Mouse (Mus musculus): ENCODE data around the gene Prss34. TPM values are rescaled to one million over a fixed set of nuclear protein-coding genes. Genes with fewer than 3 reads are reported as not detected.
A peak's percentile ranks its signal among the peaks of the same experiment; 100 is the strongest.

Prss34 gene
- polyA plus RNA-seq (2014; fragmentation: Nextera tagmentation; extraction: Ambion mirVana), result 3.1 and 4.4 TPM in 2 replicates

- H3K9ac ChIP-seq (ENCODE audit: low read depth, low read length), result no peak within 1 kb of the TSS
- H3K27ac ChIP-seq (replicated peaks; ENCODE audit: low read depth, low read length), result no peak within 1 kb of the TSS
- WGBS, result 66% methylated on average over 5 of the region's 5 CpGs
- H3K27me3 ChIP-seq (replicated peaks; ENCODE audit: control insufficient read depth, insufficient read depth, low read length), result no peaks in the 10 kb centered on the region
- no peaks in the 10 kb centered on the region for H3K36me3 ChIP-seq (ENCODE audit: control insufficient read depth, insufficient read depth, low read length)
- no peaks in the 10 kb centered on the region for H3K9me3 ChIP-seq (ENCODE audit: control insufficient read depth, low read length)
- no peak within 1 kb of the TSS for H3K4me2 ChIP-seq (ENCODE audit: low read depth, low read length)
- H3K4me1 ChIP-seq (ENCODE audit: control insufficient read depth, insufficient read depth, low read length), result no peaks in the 10 kb centered on the region
- no peak for ATAC-seq (ENCODE audit: low read depth)
- no peak within 1 kb of the TSS for H3K4me3 ChIP-seq (ENCODE audit: low read depth, low read length)
- DNase-seq (ENCODE audit: low spot score), result no peak
These were observed at the start of gene Prss34 for GRCm38 (mm10) chr17:25298094-25298493. TSS of gene Prss34 (plus strand) at chr17:25298394.

GRCm38 (mm10) chr17:25250181-25250835 lies 47.9 kb upstream of the Prss34 start:
- Histone ChIP-seq H3K4me1 (ENCODE audit: control insufficient read depth, insufficient read depth, low read length) (no peaks in the 10 kb centered on the region), H3K27ac (replicated peaks; ENCODE audit: low read depth, low read length) (no peak overlapping the region), H3K9me3 (ENCODE audit: control insufficient read depth, low read length) (no peaks in the 10 kb centered on the region), H3K9ac (ENCODE audit: low read depth, low read length) (no peak overlapping the region), H3K36me3 (ENCODE audit: control insufficient read depth, insufficient read depth, low read length) (no peaks in the 10 kb centered on the region), H3K27me3 (replicated peaks; ENCODE audit: control insufficient read depth, insufficient read depth, low read length) (peaks cover 14% of the 10 kb centered on the region), H3K4me2 (ENCODE audit: low read depth, low read length) (no peak overlapping the region), H3K4me3 (ENCODE audit: low read depth, low read length) (no peak overlapping the region)
- DNase-seq (ENCODE audit: low spot score), result no peak
- no peak for ATAC-seq (ENCODE audit: low read depth)
- 77% methylated on average over 7 of the region's 8 CpGs for WGBS

- no peak for ATAC-seq (ENCODE audit: low read depth)
- WGBS, result 38% methylated on average over 3 of the region's 3 CpGs
- no peak overlapping the region for H3K4me2 ChIP-seq (ENCODE audit: low read depth, low read length)
- peaks cover 9% of the 10 kb centered on the region; the same call in 1 of the 2 replicates for H3K4me1 ChIP-seq (ENCODE audit: control insufficient read depth, insufficient read depth, low read length)
- no peaks in the 10 kb centered on the region for H3K9me3 ChIP-seq (ENCODE audit: control insufficient read depth, low read length)
- no peak overlapping the region for H3K9ac ChIP-seq (ENCODE audit: low read depth, low read length)
- DNase-seq (ENCODE audit: low spot score), result no peak
- H3K36me3 ChIP-seq (ENCODE audit: control insufficient read depth, insufficient read depth, low read length), result no peaks in the 10 kb centered on the region
- peaks cover 25% of the 10 kb centered on the region for H3K27me3 ChIP-seq (replicated peaks; ENCODE audit: control insufficient read depth, insufficient read depth, low read length)
- H3K4me3 ChIP-seq (ENCODE audit: low read depth, low read length), result no peak overlapping the region
- no peak overlapping the region for H3K27ac ChIP-seq (replicated peaks; ENCODE audit: low read depth, low read length)
These were observed 45.6 kb upstream of the Prss34 start for GRCm38 (mm10) chr17:25252643-25253042.

GRCm38 (mm10) chr17:25253760-25254159 lies 44.4 kb upstream of the Prss34 start:
- WGBS, result 21% methylated on average over 10 of the region's 10 CpGs
- peaks cover 9% of the 10 kb centered on the region; the same call in 1 of the 2 replicates for H3K4me1 ChIP-seq (ENCODE audit: control insufficient read depth, insufficient read depth, low read length)
- no peak overlapping the region for H3K27ac ChIP-seq (replicated peaks; ENCODE audit: low read depth, low read length)
- H3K4me3 ChIP-seq (ENCODE audit: low read depth, low read length), result no peak overlapping the region
- DNase-seq (ENCODE audit: low spot score) (no peak), ATAC-seq (ENCODE audit: low read depth) (no peak)
- H3K9me3 ChIP-seq (ENCODE audit: control insufficient read depth, low read length), result no peaks in the 10 kb centered on the region
- peaks cover 25% of the 10 kb centered on the region for H3K27me3 ChIP-seq (replicated peaks; ENCODE audit: control insufficient read depth, insufficient read depth, low read length)
- H3K4me2 ChIP-seq (ENCODE audit: low read depth, low read length), result no peak overlapping the region
- H3K9ac ChIP-seq (ENCODE audit: low read depth, low read length), result no peak overlapping the region
- H3K36me3 ChIP-seq (ENCODE audit: control insufficient read depth, insufficient read depth, low read length), result peaks cover 7% of the 10 kb centered on the region; the same call in 1 of the 2 replicates

- peaks cover 19% of the 10 kb centered on the region; the same call in 1 of the 2 replicates for H3K36me3 ChIP-seq (ENCODE audit: control insufficient read depth, insufficient read depth, low read length)
- H3K4me3 ChIP-seq (ENCODE audit: low read depth, low read length), result no peak overlapping the region
- ATAC-seq (ENCODE audit: low read depth) (no peak), DNase-seq (ENCODE audit: low spot score) (no peak)
- no peaks in the 10 kb centered on the region for H3K9me3 ChIP-seq (ENCODE audit: control insufficient read depth, low read length)
- peaks cover 9% of the 10 kb centered on the region; the same call in 1 of the 2 replicates for H3K4me1 ChIP-seq (ENCODE audit: control insufficient read depth, insufficient read depth, low read length)
- peaks cover 25% of the 10 kb centered on the region for H3K27me3 ChIP-seq (replicated peaks; ENCODE audit: control insufficient read depth, insufficient read depth, low read length)
- no peak overlapping the region for H3K9ac ChIP-seq (ENCODE audit: low read depth, low read length)
- WGBS, result 58% methylated on average over 2 of the region's 2 CpGs
- no peak overlapping the region for H3K4me2 ChIP-seq (ENCODE audit: low read depth, low read length)
- no peak overlapping the region for H3K27ac ChIP-seq (replicated peaks; ENCODE audit: low read depth, low read length)
These were observed 43.1 kb upstream of the Prss34 start for GRCm38 (mm10) chr17:25255110-25255509.

- H3K27ac ChIP-seq (replicated peaks; ENCODE audit: low read depth, low read length), result no peak within 1 kb of the TSS
- DNase-seq (ENCODE audit: low spot score) (no peak), ATAC-seq (ENCODE audit: low read depth) (peak; percentile 46)
- H3K4me3 ChIP-seq (ENCODE audit: low read depth, low read length), result peak within 1 kb of the TSS; percentile 40
- peaks cover 25% of the 10 kb centered on the region for H3K27me3 ChIP-seq (replicated peaks; ENCODE audit: control insufficient read depth, insufficient read depth, low read length)
- H3K36me3 ChIP-seq (ENCODE audit: control insufficient read depth, insufficient read depth, low read length), result peaks cover 22% of the 10 kb centered on the region; the same call in 1 of the 2 replicates
- peak within 1 kb of the TSS; percentile 51 for H3K9ac ChIP-seq (ENCODE audit: low read depth, low read length)
- 5% methylated on average over 9 of the region's 35 CpGs for WGBS
- H3K4me2 ChIP-seq (ENCODE audit: low read depth, low read length), result peak within 1 kb of the TSS; percentile 71
- no peaks in the 10 kb centered on the region for H3K9me3 ChIP-seq (ENCODE audit: control insufficient read depth, low read length)
- H3K4me1 ChIP-seq (ENCODE audit: control insufficient read depth, insufficient read depth, low read length), result peaks cover 9% of the 10 kb centered on the region; the same call in 1 of the 2 replicates
These were observed 41.9 kb upstream of the Prss34 start, which contains the start of gene Baiap3 for GRCm38 (mm10) chr17:25256140-25256754. TSS of gene Baiap3 (minus strand) at chr17:25256364.

GRCm38 (mm10) chr17:25257804-25258261 lies 40.4 kb upstream of the Prss34 start:
- Histone ChIP-seq H3K4me2 (ENCODE audit: low read depth, low read length) (no peak overlapping the region), H3K27me3 (replicated peaks; ENCODE audit: control insufficient read depth, insufficient read depth, low read length) (peaks cover 25% of the 10 kb centered on the region), H3K4me1 (ENCODE audit: control insufficient read depth, insufficient read depth, low read length) (peaks cover 9% of the 10 kb centered on the region; the same call in 1 of the 2 replicates), H3K27ac (replicated peaks; ENCODE audit: low read depth, low read length) (no peak overlapping the region), H3K36me3 (ENCODE audit: control insufficient read depth, insufficient read depth, low read length) (peaks cover 28% of the 10 kb centered on the region), H3K9ac (ENCODE audit: low read depth, low read length) (no peak overlapping the region), H3K9me3 (ENCODE audit: control insufficient read depth, low read length) (no peaks in the 10 kb centered on the region), H3K4me3 (ENCODE audit: low read depth, low read length) (no peak overlapping the region)
- ATAC-seq (ENCODE audit: low read depth) (no peak), DNase-seq (ENCODE audit: low spot score) (no peak)
- WGBS, result 51% methylated on average over 6 of the region's 6 CpGs

- DNase-seq (ENCODE audit: low spot score) (no peak), ATAC-seq (ENCODE audit: low read depth) (no peak)
- no peak overlapping the region for H3K4me3 ChIP-seq (ENCODE audit: low read depth, low read length)
- WGBS, result 78% methylated on average over 3 of the region's 3 CpGs
- H3K36me3 ChIP-seq (ENCODE audit: control insufficient read depth, insufficient read depth, low read length), result peaks cover 80% of the 10 kb centered on the region
- no peaks in the 10 kb centered on the region for H3K9me3 ChIP-seq (ENCODE audit: control insufficient read depth, low read length)
- no peak overlapping the region for H3K9ac ChIP-seq (ENCODE audit: low read depth, low read length)
- no peaks in the 10 kb centered on the region for H3K4me1 ChIP-seq (ENCODE audit: control insufficient read depth, insufficient read depth, low read length)
- no peaks in the 10 kb centered on the region for H3K27me3 ChIP-seq (replicated peaks; ENCODE audit: control insufficient read depth, insufficient read depth, low read length)
- H3K27ac ChIP-seq (replicated peaks; ENCODE audit: low read depth, low read length), result no peak overlapping the region
- H3K4me2 ChIP-seq (ENCODE audit: low read depth, low read length), result no peak overlapping the region
These were observed 33.7 kb upstream of the Prss34 start for GRCm38 (mm10) chr17:25264453-25264852.

All from embryonic facial prominence, embryonic 14.5 days (tissue).